Mouse (Mus musculus) layer of hippocampus, postnatal 14 days (tissue): Measurements from ENCODE around the gene Lgals7. TPM values are rescaled to one million over a fixed set of nuclear protein-coding genes. Genes with fewer than 3 reads are reported as not detected.
"Not testable (repeated sequence)": the region's sequence is repeated elsewhere in the genome, so short reads cannot be mapped to it uniquely, and the experiment has no call there.

Experiments
- DNase-seq, 2 experiments: peaks; one replicate each; pipeline ENCODE4 v3.0.0; 2021 to 2022; ENCODE audit warnings: low spot score in 2 of 2, mixed read lengths in 1 of 2
- total RNA-seq, 2 experiments: library from RNA; stranded (reverse); gene quantifications; 2 replicates each; pipeline ENCODE4 v1.2.3; 2021

Lgals7 gene
- total RNA-seq, 2 experiments from 2014 or later: not detected

- DNase-seq: no peak
Measured at GRCm38 (mm10) chr7:28876099-28876498, 12.4 kb downstream of the Lgals7 start.

GRCm38 (mm10) chr7:28877155-28877554 lies 13.5 kb downstream of the Lgals7 start:
- no peak for DNase-seq

- no peak for DNase-seq
Measured at GRCm38 (mm10) chr7:28877856-28878255, 14.2 kb downstream of the Lgals7 start.

- DNase-seq: no peak
Measured at GRCm38 (mm10) chr7:28879606-28880005, 16.0 kb downstream of the Lgals7 start.

GRCm38 (mm10) chr7:28880554-28880953 lies 16.9 kb downstream of the Lgals7 start:
- no peak for DNase-seq

GRCm38 (mm10) chr7:28881199-28881598 lies 17.5 kb downstream of the Lgals7 start, which contains the start of gene Capn12:
Gene Capn12, plus strand, starts transcription at chr7:28881422.
- DNase-seq: no peak

GRCm38 (mm10) chr7:28883039-28883438 lies 19.4 kb downstream of the Lgals7 start:
- DNase-seq: no peak

- DNase-seq: not testable (repeated sequence)
Measured at GRCm38 (mm10) chr7:28883704-28884103, 20.1 kb downstream of the Lgals7 start.

- no peak for DNase-seq
Measured at GRCm38 (mm10) chr7:28886486-28886885, 22.8 kb downstream of the Lgals7 start.

- no peak for DNase-seq
Measured at GRCm38 (mm10) chr7:28888701-28889161, 25.1 kb downstream of the Lgals7 start.

- no peak for DNase-seq
Measured at GRCm38 (mm10) chr7:28892601-28893000, 28.9 kb downstream of the Lgals7 start.

GRCm38 (mm10) chr7:28893643-28894265 lies 30.1 kb downstream of the Lgals7 start:
- DNase-seq: no peak

GRCm38 (mm10) chr7:28894942-28895341 lies 31.3 kb downstream of the Lgals7 start:
- DNase-seq: no peak

- no peak for DNase-seq
Measured at GRCm38 (mm10) chr7:28897661-28898060, 34.0 kb downstream of the Lgals7 start.

GRCm38 (mm10) chr7:28899972-28900371 lies 36.3 kb downstream of the Lgals7 start:
- DNase-seq: no peak

- DNase-seq: peak in 1 of 2 experiments; percentile 47
Measured at GRCm38 (mm10) chr7:28901311-28902125, 37.9 kb downstream of the Lgals7 start.

GRCm38 (mm10) chr7:28902180-28902579 lies 38.5 kb downstream of the Lgals7 start:
- DNase-seq: no peak

GRCm38 (mm10) chr7:28902809-28903208 lies 39.2 kb downstream of the Lgals7 start:
- DNase-seq: peak; percentile 45 to 57

- DNase-seq: peak in 1 of 2 experiments; percentile 56
Measured at GRCm38 (mm10) chr7:28903778-28904177, 40.1 kb downstream of the Lgals7 start.

- DNase-seq: no peak
Measured at GRCm38 (mm10) chr7:28907195-28907594, 43.5 kb downstream of the Lgals7 start.

- no peak for DNase-seq
Measured at GRCm38 (mm10) chr7:28911632-28912031, 48.0 kb downstream of the Lgals7 start.

GRCm38 (mm10) chr7:28913171-28913570 lies 49.5 kb downstream of the Lgals7 start:
- no peak for DNase-seq
